Comparison of ENCODE assay signal across 14 mouse cellular contexts in the genomic region with DNA sequence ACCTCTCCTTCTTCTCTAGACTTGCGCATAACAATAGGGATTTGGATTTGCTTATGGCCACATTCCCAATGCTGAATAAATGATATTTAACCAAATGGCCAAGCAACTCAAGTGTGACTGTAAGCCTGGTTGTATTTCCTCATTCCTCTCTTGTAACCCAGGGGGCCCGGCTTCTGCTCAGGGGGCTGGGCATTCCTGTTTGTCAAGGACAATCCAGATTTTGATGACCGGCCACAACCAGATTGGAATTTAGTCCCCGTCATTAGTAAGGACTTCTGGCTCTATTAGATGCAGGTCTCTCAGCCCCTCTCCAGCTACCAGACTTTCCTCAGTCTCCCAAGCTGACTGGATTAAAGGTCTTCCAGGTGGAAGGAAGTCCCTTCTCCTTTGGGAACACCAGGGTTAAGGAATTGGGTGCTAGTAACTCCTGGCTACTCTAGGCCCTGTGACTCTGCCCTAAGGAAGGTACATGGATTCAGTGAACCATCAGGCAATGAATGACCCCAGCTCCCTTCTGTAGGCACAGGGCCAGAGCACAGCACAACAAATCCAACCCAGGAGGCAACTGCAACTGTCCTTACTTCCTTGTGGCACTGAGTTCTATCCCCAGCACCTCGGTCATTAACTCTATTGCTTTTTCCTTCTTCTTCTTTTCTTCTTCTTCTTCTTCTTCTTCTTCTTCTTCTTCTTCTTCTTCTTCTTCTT.
"Had no signal": no experiment of that assay in that cellular context is flagged by ENCODE, and none has a peak within 500 bp of the region (broad histone marks: within the 10 kb centered on the region; RNA-seq: fewer than 3 reads in every experiment).

No protein-coding gene starts in this region.

- H3K4me2 ChIP-seq: limb, embryonic 12.5 days; liver, embryonic 13.5 days; midbrain, embryonic 13.5 days; neural tube, embryonic 15.5 days had no signal

- H3K27me3 ChIP-seq: limb, embryonic 12.5 days; liver, embryonic 13.5 days; midbrain, embryonic 13.5 days; neural tube, embryonic 15.5 days had no signal

- H3K4me3 ChIP-seq: layer of hippocampus, adult 2 months; limb, embryonic 12.5 days; liver, embryonic 13.5 days; midbrain, embryonic 13.5 days; myocyte; neural tube, embryonic 15.5 days had no signal

- ATAC-seq: hindbrain, postnatal 0 days; liver, postnatal 0 days; midbrain, embryonic 13.5 days had no signal

- H3K9ac ChIP-seq: limb, embryonic 12.5 days; liver, embryonic 13.5 days; liver, postnatal 0 days; midbrain, embryonic 13.5 days; neural tube, embryonic 15.5 days had no signal

- H3K9me3 ChIP-seq: limb, embryonic 12.5 days; liver, embryonic 13.5 days; midbrain, embryonic 13.5 days; neural tube, embryonic 15.5 days had no signal

- DNase-seq: liver; liver, embryonic 13.5 days; liver, postnatal 0 days; lung, postnatal 36 days; right cerebral cortex, postnatal 4 days; spleen, adult 18-20 months; thymus, adult 18-20 months; thymus, postnatal 14 days had no signal

- H3K27ac ChIP-seq: hindbrain, postnatal 0 days; layer of hippocampus, adult 2 months; limb, embryonic 12.5 days; liver, embryonic 13.5 days; midbrain, embryonic 13.5 days; neural tube, embryonic 15.5 days had no signal

- H3K36me3 ChIP-seq: limb, embryonic 12.5 days; liver, embryonic 13.5 days; midbrain, embryonic 13.5 days; neural tube, embryonic 15.5 days had no signal
